Mouse (Mus musculus) MEL (cell line): ENCODE measurements at regions not wholly inside any gene's neighbourhood (a gene's known extent, or its start where the extent isn't known, plus 50 kb on each side); places are given as distances from the start of the nearest gene placed in this dataset.

Experiments used
- CTCF ChIP-seq, 3 experiments: IDR thresholded peaks in 2 of 3; conservative IDR thresholded peaks in 1 of 3; 2 replicates each; pipeline ENCODE4 v1.5.1; 2011 to 2012; ENCODE audit warnings: low read length in 3 of 3, low read depth in 2 of 3, mild to moderate bottlenecking in 2 of 3, improper control_type of control experiment in 1 of 3, inconsistent platforms in 1 of 3, mixed read lengths in 1 of 3, moderate library complexity in 1 of 3; ENCODE audit not compliant: control insufficient read depth in 1 of 3, insufficient read depth in 1 of 3, poor library complexity in 1 of 3, severe bottlenecking in 1 of 3
- MAFK ChIP-seq: IDR thresholded peaks from 2 replicates; pipeline ENCODE4 v1.6.1; 2011; ENCODE audit warnings: low read depth, mild to moderate bottlenecking, low read length, improper control_type of control experiment, borderline replicate concordance

- TF ChIP-seq CTCF (IDR thresholded peaks at IDR 0.05 in 2 of 3, conservative IDR thresholded peaks at IDR 0.05 in 1 of 3; ENCODE audit: control insufficient read depth in 1 of 3, insufficient read depth in 1 of 3, low read depth in 2 of 3, low read length in 3 of 3, poor library complexity in 1 of 3, severe bottlenecking in 1 of 3) (no peak), MAFK (no peak)
Observed at GRCm38 (mm10) chr9:85499006-85499405, 171.9 kb upstream of the Tent5a start.
